ENCODE assay signal across 13 mouse cellular contexts in the genomic region with DNA sequence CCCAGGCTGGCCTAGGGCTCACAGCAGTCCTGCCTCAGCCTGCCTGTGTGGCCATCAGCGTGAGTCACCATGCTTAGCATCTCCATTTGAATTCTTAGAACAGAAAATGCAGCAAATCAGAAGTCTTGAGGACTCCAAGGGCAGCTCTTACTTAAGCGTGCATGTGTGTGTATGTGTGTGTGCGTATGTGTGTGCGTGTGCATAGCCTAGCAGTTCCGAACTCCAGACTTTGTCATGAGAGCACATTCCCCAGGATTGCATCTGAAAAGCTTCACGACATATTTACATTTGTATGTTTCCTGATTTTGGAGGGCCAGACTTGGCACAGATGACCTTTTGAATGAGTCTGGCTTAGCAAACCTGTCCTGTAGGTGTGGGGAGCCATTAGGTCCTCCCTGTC.
"Had no signal": no experiment of that assay in that cellular context is flagged by ENCODE, and none has a peak within 500 bp of the region (broad histone marks: within the 10 kb centered on the region; RNA-seq: fewer than 3 reads in every experiment).

No protein-coding gene starts in this region.

- DNase-seq: kidney, adult 9 months; kidney, postnatal 10 days; kidney, postnatal 4 days; thymus, postnatal 36 days had no signal

- H3K27ac ChIP-seq: hindbrain, embryonic 13.5 days; hindbrain, postnatal 0 days; layer of hippocampus, adult 2 months; liver, embryonic 14.5 days; macrophage; midbrain, embryonic 15.5 days; neural tube, embryonic 12.5 days had no signal

- ATAC-seq: hindbrain, postnatal 0 days; midbrain, embryonic 15.5 days had no signal

- H3K4me1 ChIP-seq: midbrain, embryonic 15.5 days; neural tube, embryonic 12.5 days had no signal

- H3K4me3 ChIP-seq: hindbrain, embryonic 13.5 days; layer of hippocampus, adult 2 months; megakaryocyte, embryonic 14.5 days; midbrain, embryonic 15.5 days; neural tube, embryonic 12.5 days had no signal

- H3K4me2 ChIP-seq: hindbrain, embryonic 13.5 days; midbrain, embryonic 11.5 days; midbrain, embryonic 15.5 days; neural tube, embryonic 12.5 days had no signal

- H3K27me3 ChIP-seq: hindbrain, embryonic 13.5 days; megakaryocyte, embryonic 14.5 days; midbrain, embryonic 15.5 days; neural tube, embryonic 12.5 days had no signal

- H3K9ac ChIP-seq: hindbrain, embryonic 13.5 days; liver, embryonic 14.5 days; midbrain, embryonic 15.5 days; neural tube, embryonic 12.5 days had no signal

- H3K9me3 ChIP-seq: hindbrain, embryonic 13.5 days; megakaryocyte, embryonic 14.5 days; midbrain, embryonic 15.5 days; neural tube, embryonic 12.5 days had no signal
